Mouse (Mus musculus) liver, embryonic 14.5 days (tissue): Measurements from ENCODE around the gene Onecut3. TPM values are rescaled to one million over a fixed set of nuclear protein-coding genes. Genes with fewer than 3 reads are reported as not detected.

Experiments used
- ATAC-seq: fragments of 200-750 bp; cut with Nextera tagmentation; 2 replicates; pipeline ENCODE4 v1.8.0; 2017; ENCODE audit warnings: moderate number of reproducible peaks, mild to moderate bottlenecking, moderate library complexity; ENCODE audit not compliant: insufficient read depth
- DNase-seq, 3 experiments: peaks; one replicate each; pipeline ENCODE4 v3.0.0-alpha.2; 2012 to 2013; ENCODE audit warnings: low read depth in 3 of 3, low spot score in 3 of 3
- H3K27ac ChIP-seq: fragments of 300-500 bp; sonication (generic); 2 replicates; pipeline ENCODE4 v1.5.1; 2014; ENCODE audit warnings: moderate library complexity, mild to moderate bottlenecking, control low read depth, inconsistent platforms
- H3K27me3 ChIP-seq: fragments of 300-500 bp; sonication (generic); 2 replicates; pipeline ENCODE4 v1.6.1; 2014; ENCODE audit warnings: mild to moderate bottlenecking, low read length, moderate library complexity; ENCODE audit not compliant: control insufficient read depth, insufficient read depth
- H3K36me3 ChIP-seq: fragments of 300-500 bp; sonication (generic); replicated peaks from 2 replicates; pipeline ENCODE4 v1.6.1; 2014; ENCODE audit warnings: low read depth; ENCODE audit not compliant: control insufficient read depth, insufficient read depth
- H3K4me1 ChIP-seq, 2 experiments: fragments of 200-500 bp in 1 of 2; fragments of 300-500 bp in 1 of 2; sonication (generic) in 1 of 2; replicated peaks; 2 replicates each; pipeline ENCODE4 v1.6.1; 2012 to 2014; ENCODE audit warnings: antibody characterized with exemption in 1 of 2, inconsistent platforms in 1 of 2, low read length in 1 of 2; ENCODE audit not compliant: control insufficient read depth in 2 of 2, insufficient read depth in 2 of 2
- H3K4me2 ChIP-seq: fragments of 300-500 bp; sonication (generic); 2 replicates; pipeline ENCODE4 v1.6.1; 2014; ENCODE audit warnings: low read depth, mild to moderate bottlenecking, control low read depth, moderate library complexity
- H3K4me3 ChIP-seq, 2 experiments: fragments of 200-500 bp in 1 of 2; fragments of 300-500 bp in 1 of 2; sonication (generic) in 1 of 2; 2 replicates each; pipeline ENCODE4 v1.5.1; 2012 to 2014; ENCODE audit warnings: low read depth in 2 of 2, low read length in 2 of 2, mild to moderate bottlenecking in 2 of 2, control low read depth in 1 of 2, inconsistent platforms in 1 of 2, moderate library complexity in 1 of 2; ENCODE audit not compliant: insufficient read depth in 1 of 2
- H3K9ac ChIP-seq: fragments of 300-500 bp; sonication (generic); replicated peaks from 2 replicates; pipeline ENCODE4 v1.6.1; 2014; ENCODE audit warnings: mild to moderate bottlenecking, control low read depth, moderate library complexity
- H3K9me3 ChIP-seq: fragments of 300-500 bp; sonication (generic); 2 replicates; pipeline ENCODE4 v1.6.1; 2016; ENCODE audit warnings: low read length, mixed read lengths; ENCODE audit not compliant: control insufficient read depth
- CTCF ChIP-seq: IDR thresholded peaks from 2 replicates; pipeline ENCODE4 v1.5.1; 2016; ENCODE audit warnings: antibody characterized with exemption, low read depth, control low read depth
- EP300 ChIP-seq: IDR thresholded peaks from 2 replicates; pipeline ENCODE4 v1.6.1; 2016; ENCODE audit warnings: antibody characterized with exemption, low read depth
- WGBS: fragments of 180-500 bp; shearing (Covaris S2); extraction: QIAGEN DNeasy Blood & Tissue Kit; methylation state at CpG from one replicate; pipeline ENCODE4 v1.1.7; 2014; ENCODE audit not compliant: insufficient replicate concordance; 5-methylcytosine and 5-hydroxymethylcytosine counted together
- polyA plus RNA-seq, 2 experiments: library from polyadenylated mRNA; depleted of rRNA in 1 of 2; stranded (reverse) in 1 of 2; unstranded in 1 of 2; fragments of >200 nt; fragmentation: Nextera tagmentation in 1 of 2; extraction: Ambion mirVana in 1 of 2; gene quantifications; 2 replicates each; pipeline versions ENCODE4 v1.2.1 to v1.2.3; 2012 to 2014

Onecut3 gene
- polyA plus RNA-seq, 2 experiments, result 0.02 TPM; not detected in 1

DNA sequence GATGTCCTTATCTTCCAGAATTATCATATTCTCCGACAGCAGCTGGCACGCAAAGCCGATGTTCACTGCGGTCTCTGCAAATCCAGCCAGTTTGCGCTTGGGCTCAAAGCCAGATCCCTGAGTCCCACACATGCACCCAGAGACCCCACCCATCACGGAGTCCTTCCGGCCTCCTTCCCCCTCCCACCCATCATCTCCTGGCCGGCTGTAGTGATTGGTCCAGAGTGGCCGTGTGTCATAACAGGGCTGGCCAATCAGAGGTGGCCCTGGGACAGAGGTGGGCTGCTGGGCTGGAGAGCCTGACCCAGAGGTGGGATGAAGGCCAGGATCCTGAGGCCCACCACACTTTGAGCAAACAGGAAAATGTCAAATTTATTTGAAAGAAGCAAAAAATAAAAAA lies 31.5 kb downstream of the Onecut3 start:
- no peaks in the 10 kb centered on the region for H3K36me3 ChIP-seq
- H3K4me1 ChIP-seq, result no peaks in the 10 kb centered on the region
- H3K27ac ChIP-seq, result no peak overlapping the region
- no peak for DNase-seq
- no peak for ATAC-seq
- TF ChIP-seq EP300, result no peak
- TF ChIP-seq CTCF, result no peak
- WGBS, result 32% methylated on average over 9 of the region's 9 CpGs
- no peak overlapping the region for H3K4me3 ChIP-seq
- peaks cover 2% of the 10 kb centered on the region; the same call in 1 of the 2 replicates for H3K9me3 ChIP-seq
- no peaks in the 10 kb centered on the region for H3K27me3 ChIP-seq
- H3K9ac ChIP-seq, result no peak overlapping the region
- no peak overlapping the region for H3K4me2 ChIP-seq

DNA sequence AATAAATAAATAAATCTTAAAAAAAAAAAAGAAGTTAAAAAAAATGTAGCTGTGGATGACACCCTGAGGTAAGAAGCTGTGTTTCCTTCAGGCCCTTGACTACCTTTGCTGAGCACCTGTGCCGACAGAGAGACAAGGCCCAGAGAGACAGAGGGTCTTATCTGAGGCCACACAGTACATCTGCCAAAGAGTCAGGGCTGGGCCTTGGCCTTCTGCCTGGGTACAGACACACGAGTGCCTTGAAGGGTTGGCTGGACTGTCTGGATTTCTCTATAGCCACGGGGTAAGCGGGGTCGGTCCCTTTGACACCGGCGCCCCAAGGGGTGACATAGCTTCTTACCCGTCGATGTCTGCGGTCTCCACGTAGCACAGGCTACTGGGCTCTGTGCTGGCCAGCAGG lies 38.1 kb downstream of the Onecut3 start:
- DNase-seq (peak in 1 of 3 experiments; percentile 33), ATAC-seq (0 out of 2 replicates have a peak, but pooled peaks have one; percentile 14)
- H3K9ac ChIP-seq, result no peak overlapping the region
- no peaks in the 10 kb centered on the region for H3K9me3 ChIP-seq
- H3K4me3 ChIP-seq, result no peak overlapping the region
- H3K4me2 ChIP-seq, result no peak overlapping the region
- H3K4me1 ChIP-seq, result peaks cover 33 to 38% of the 10 kb centered on the region in 2 experiments
- TF ChIP-seq CTCF (no peak; the same call in 1 of the 2 replicates), EP300 (no peak)
- H3K27ac ChIP-seq, result no peak overlapping the region
- WGBS, result 73% methylated on average over 11 of the region's 11 CpGs
- no peaks in the 10 kb centered on the region for H3K27me3 ChIP-seq
- no peaks in the 10 kb centered on the region for H3K36me3 ChIP-seq

DNA sequence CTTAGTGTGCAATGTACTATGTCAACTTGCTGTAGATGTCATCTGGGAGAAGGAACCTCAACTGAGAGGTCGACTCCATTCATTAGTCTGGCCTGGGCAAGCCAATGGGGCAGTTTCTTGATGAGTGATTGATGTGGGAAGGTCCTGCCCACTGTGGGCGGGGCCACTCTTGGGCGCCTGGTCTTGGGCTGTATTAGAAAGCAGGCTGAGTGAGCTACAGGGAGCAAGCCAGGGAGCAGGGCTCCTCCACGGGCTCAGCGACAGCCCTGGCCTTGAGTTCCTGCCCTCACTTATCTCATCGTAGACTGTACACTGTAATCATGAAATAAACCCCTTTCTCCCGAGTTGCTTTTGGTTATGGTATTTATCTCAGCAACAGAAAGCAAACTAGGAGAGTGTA lies 39.1 kb downstream of the Onecut3 start:
- H3K4me3 ChIP-seq, result no peak overlapping the region
- peaks cover 37 to 43% of the 10 kb centered on the region in 2 experiments for H3K4me1 ChIP-seq
- H3K27me3 ChIP-seq, result no peaks in the 10 kb centered on the region
- H3K4me2 ChIP-seq, result peak overlapping the region; percentile 19
- H3K27ac ChIP-seq, result peak overlapping the region; percentile 58
- H3K36me3 ChIP-seq, result no peaks in the 10 kb centered on the region
- WGBS, result 4% methylated on average over 7 of the region's 7 CpGs
- DNase-seq, result peak; percentile 71 to 75 (median 74)
- H3K9me3 ChIP-seq, result no peaks in the 10 kb centered on the region
- TF ChIP-seq CTCF (no peak), EP300 (no peak)
- peak overlapping the region; percentile 31; the same call in 1 of the 2 replicates for H3K9ac ChIP-seq
- ATAC-seq, result peak; percentile 71

DNA sequence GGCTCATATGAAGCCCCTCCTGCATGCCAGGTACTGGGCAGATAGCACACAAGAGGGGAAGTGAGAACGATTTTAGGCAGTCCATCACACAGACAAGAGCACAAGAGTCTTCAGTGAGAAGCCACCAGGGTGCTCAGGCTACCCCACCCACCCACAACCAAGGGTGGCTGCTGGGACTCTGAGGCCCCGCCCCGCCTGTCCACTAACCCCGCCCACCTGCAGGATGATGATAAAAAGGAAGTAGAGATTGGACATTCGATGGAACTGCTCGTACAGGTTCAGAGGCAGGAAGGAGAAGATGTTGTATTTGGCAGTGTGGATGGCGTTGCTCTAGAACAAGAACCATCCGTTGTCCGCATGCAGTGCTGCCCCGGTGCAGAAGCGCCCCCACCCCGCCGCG lies 40.4 kb downstream of the Onecut3 start:
- peak; percentile 37 for ATAC-seq
- no peaks in the 10 kb centered on the region for H3K36me3 ChIP-seq
- no peak for TF ChIP-seq CTCF
- no peak for TF ChIP-seq EP300
- H3K4me3 ChIP-seq, result peak overlapping the region; percentile 38 to 54
- H3K4me2 ChIP-seq, result peak overlapping the region; percentile 70
- peaks cover 42 to 54% of the 10 kb centered on the region in 2 experiments for H3K4me1 ChIP-seq
- H3K27me3 ChIP-seq, result no peaks in the 10 kb centered on the region
- 4% methylated on average over 14 of the region's 14 CpGs for WGBS
- peak; percentile 63 to 73 (median 66) for DNase-seq
- peak overlapping the region; percentile 23 for H3K9ac ChIP-seq
- H3K27ac ChIP-seq, result peak overlapping the region; percentile 58
- no peaks in the 10 kb centered on the region for H3K9me3 ChIP-seq

DNA sequence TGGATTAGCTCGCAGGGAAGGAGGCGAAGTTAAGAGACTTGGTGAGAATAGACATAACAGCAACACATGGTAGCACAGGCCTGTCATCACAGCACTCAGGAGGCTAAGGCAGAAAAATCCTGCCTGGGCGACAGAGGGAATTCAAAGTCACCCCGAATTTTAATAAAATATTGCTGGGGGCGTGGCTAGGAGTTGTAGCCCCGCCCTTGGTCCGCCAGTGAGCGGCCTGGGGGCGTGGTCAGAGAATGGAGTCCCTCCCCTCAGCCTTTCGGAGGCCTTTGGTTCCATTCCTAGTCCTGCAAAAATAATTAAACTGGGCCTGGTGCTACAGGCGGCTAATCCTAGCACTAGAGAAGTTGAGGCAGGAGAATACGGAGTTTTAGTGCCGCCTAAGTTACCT lies 41.1 kb downstream of the Onecut3 start:
- no peaks in the 10 kb centered on the region for H3K27me3 ChIP-seq
- TF ChIP-seq EP300 (no peak), CTCF (no peak)
- ATAC-seq (no peak), DNase-seq (peak; percentile 56 to 63 (median 56))
- H3K36me3 ChIP-seq, result no peaks in the 10 kb centered on the region
- no peaks in the 10 kb centered on the region for H3K9me3 ChIP-seq
- peaks cover 42 to 57% of the 10 kb centered on the region in 2 experiments for H3K4me1 ChIP-seq
- WGBS, result 10% methylated on average over 13 of the region's 13 CpGs
- H3K4me2 ChIP-seq, result peak overlapping the region; percentile 70
- H3K4me3 ChIP-seq, result peak overlapping the region; percentile 38 to 54
- H3K27ac ChIP-seq, result peak overlapping the region; percentile 58
- H3K9ac ChIP-seq, result peak overlapping the region; percentile 23
